Mouse (Mus musculus): Measurements from ENCODE around the gene Homer2. TPM values are rescaled to one million over a fixed set of nuclear protein-coding genes. Genes with fewer than 3 reads are reported as not detected.

The Homer2 gene
- total RNA-seq, 2 experiments from 2014 or later, result 68.1 to 77.5 TPM

DNA sequence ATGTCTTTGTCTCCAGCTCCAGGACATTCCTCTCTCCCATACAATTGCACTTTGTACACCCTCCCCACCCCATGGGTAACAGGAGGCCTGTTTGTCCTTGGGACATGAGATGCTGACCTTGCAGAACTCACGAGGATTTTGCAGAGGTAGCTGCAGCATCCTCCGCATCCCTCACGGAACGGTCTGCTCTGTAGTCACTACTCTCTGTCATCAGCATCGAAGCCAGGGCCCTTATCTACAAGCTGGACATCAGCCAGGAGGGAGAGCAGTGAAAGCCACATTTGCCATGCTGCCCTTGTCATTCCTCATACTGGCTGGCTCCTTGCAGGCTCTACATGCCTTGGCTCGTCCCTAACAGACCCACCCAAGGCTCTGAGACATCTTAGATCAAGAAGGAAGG lies 66.2 kb downstream of the Homer2 start:
- intact Hi-C loops (cut with DNase I), result no loop called here
- no peak for DNase-seq (ENCODE audit: extremely low spot score in 1 of 2, low spot score in 2 of 2)
- Histone ChIP-seq H3K4me3 (no peak overlapping the region), H3K27ac (no peak overlapping the region)
- no peak for TF ChIP-seq CTCF (IDR thresholded peaks at IDR 0.05)

GRCm38 (mm10) chr7:81632586-81632985 lies 74.7 kb downstream of the Homer2 start:
- Histone ChIP-seq H3K27ac (no peak overlapping the region), H3K4me3 (no peak overlapping the region)
- no peak for DNase-seq (ENCODE audit: extremely low spot score in 1 of 2, low spot score in 2 of 2)
- no peak for TF ChIP-seq CTCF (IDR thresholded peaks at IDR 0.05)
- intact Hi-C loops (cut with DNase I), result no loop called here

GRCm38 (mm10) chr7:81631261-81631660 lies 76.1 kb downstream of the Homer2 start:
- no peak for TF ChIP-seq CTCF (IDR thresholded peaks at IDR 0.05)
- intact Hi-C loops (cut with DNase I), result loop anchor here (2.0 kb wide), 1 partner anchor 68 kb away; no protein-coding TSS in a partner anchor
- Histone ChIP-seq H3K4me3 (no peak overlapping the region), H3K27ac (peak overlapping the region; percentile 61)
- no peak for DNase-seq (ENCODE audit: extremely low spot score in 1 of 2, low spot score in 2 of 2)

- intact Hi-C loops (cut with DNase I), result no loop called here
- no peak for DNase-seq (ENCODE audit: extremely low spot score in 1 of 2, low spot score in 2 of 2)
- Histone ChIP-seq H3K4me3 (no peak overlapping the region), H3K27ac (no peak overlapping the region)
- TF ChIP-seq CTCF (IDR thresholded peaks at IDR 0.05), result peak; percentile 58
Measured at GRCm38 (mm10) chr7:81626460-81626859, 80.9 kb downstream of the Homer2 start.

DNA sequence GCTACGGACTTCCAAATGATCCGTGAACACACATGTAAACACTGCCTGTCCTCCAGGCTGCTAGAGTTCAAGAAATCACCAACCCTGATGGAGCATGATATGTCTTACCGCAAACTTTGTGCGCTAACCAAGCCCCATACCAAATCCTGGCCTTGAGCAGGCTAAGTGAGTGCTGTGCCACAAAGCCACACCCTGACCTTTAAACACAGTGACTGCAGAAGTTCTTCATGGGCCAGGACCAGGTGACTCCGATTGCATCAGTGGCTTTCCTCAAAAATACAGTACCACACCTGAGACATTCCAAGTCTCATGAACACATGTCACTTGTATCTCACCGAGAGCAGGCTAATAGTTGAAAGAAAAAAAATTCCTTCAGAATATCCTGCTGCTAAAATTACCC lies 83.6 kb downstream of the Homer2 start:
- intact Hi-C loops (cut with DNase I), result no loop called here
- DNase-seq (ENCODE audit: extremely low spot score in 1 of 2, low spot score in 2 of 2), result no peak
- no peak overlapping the region for H3K4me3 ChIP-seq
- no peak overlapping the region for H3K27ac ChIP-seq
- no peak for TF ChIP-seq CTCF (IDR thresholded peaks at IDR 0.05)

GRCm38 (mm10) chr7:81622793-81623192 lies 84.5 kb downstream of the Homer2 start:
- Histone ChIP-seq H3K4me3 (no peak overlapping the region), H3K27ac (no peak overlapping the region)
- no peak for DNase-seq (ENCODE audit: extremely low spot score in 1 of 2, low spot score in 2 of 2)
- intact Hi-C loops (cut with DNase I), result no loop called here
- no peak for TF ChIP-seq CTCF (IDR thresholded peaks at IDR 0.05)

DNA sequence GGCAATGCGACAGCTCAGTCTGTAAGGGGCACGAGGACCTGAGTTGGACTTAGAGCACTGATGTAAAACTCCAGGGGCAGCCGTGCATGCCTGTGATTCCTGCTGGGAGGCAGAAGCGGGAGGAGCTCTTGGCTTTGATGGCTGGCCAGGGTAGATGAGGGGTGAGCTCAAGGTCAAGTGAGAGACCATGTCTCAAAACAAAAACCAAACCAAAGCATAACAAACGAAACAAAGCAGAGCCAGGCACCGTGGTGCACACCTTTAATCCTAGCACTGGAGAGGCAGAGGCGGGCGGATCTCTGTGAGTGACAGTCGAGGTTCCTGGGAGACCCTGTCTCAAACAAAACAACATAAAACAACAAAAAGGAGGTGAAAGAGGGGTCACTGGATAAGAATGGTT lies 92.3 kb downstream of the Homer2 start:
- Histone ChIP-seq H3K4me3 (no peak overlapping the region), H3K27ac (no peak overlapping the region)
- DNase-seq (ENCODE audit: extremely low spot score in 1 of 2, low spot score in 2 of 2), result no peak
- TF ChIP-seq CTCF (IDR thresholded peaks at IDR 0.05), result no peak
- intact Hi-C loops (cut with DNase I), result no loop called here

GRCm38 (mm10) chr7:81612856-81613635 lies 94.3 kb downstream of the Homer2 start:
- H3K4me3 ChIP-seq, result no peak overlapping the region
- intact Hi-C loops (cut with DNase I), result loop anchor here (5.0 kb wide), 1 partner anchor 149 kb away; the partner anchor contains the start of gene Ramac
- no peak overlapping the region for H3K27ac ChIP-seq
- no peak for TF ChIP-seq CTCF (IDR thresholded peaks at IDR 0.05)
- no peak for DNase-seq (ENCODE audit: extremely low spot score in 1 of 2, low spot score in 2 of 2)

DNA sequence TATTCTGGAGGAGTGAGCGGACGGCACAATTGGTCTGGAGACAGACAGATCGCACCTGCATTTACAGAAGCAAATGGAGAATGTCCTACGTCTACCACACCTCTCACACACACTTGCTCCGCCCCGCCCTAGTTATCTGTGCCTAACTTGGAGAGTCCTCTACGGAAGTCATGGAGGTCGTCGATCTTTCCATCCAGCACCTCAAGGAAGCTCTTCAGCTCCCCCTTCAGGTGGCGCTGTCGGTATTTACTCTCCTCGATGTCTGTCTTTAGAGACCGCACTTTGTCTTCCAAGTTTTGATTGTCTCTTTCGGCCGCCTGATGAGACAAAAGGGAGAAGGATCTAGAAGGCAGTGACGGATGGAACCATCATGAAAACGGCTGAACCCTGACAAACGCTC lies 97.2 kb downstream of the Homer2 start:
- DNase-seq (ENCODE audit: extremely low spot score in 1 of 2, low spot score in 2 of 2), result no peak
- Histone ChIP-seq H3K4me3 (no peak overlapping the region), H3K27ac (no peak overlapping the region)
- intact Hi-C loops (cut with DNase I), result loop anchor here (5.0 kb wide), 1 partner anchor 152 kb away; the partner anchor contains the start of gene Ramac
- TF ChIP-seq CTCF (IDR thresholded peaks at IDR 0.05), result peak; percentile 53

DNA sequence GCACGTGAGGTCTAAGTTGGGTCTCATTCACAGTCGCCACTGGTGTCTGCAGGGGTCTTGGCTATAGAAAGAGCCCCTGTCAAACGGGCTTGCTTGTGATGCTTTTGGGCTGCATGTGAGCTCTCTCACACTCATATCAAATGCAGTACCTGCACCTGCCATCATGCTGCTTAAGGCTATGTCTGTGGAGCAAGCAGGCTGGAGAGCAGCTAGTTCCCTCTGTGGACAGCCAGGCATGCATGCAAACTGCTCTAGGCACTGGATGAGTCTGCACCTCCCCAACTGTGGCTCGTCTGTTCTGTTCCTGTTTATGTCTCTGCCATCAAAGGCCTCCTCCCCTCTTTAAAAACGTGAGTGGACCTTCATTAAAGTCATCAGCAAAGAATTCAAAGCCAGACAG lies 100.9 kb downstream of the Homer2 start:
- intact Hi-C loops (cut with DNase I), result no loop called here
- peak; percentile 7 for TF ChIP-seq CTCF (IDR thresholded peaks at IDR 0.05)
- no peak for DNase-seq (ENCODE audit: extremely low spot score in 1 of 2, low spot score in 2 of 2)
- H3K4me3 ChIP-seq, result no peak overlapping the region
- H3K27ac ChIP-seq, result no peak overlapping the region

- H3K27ac ChIP-seq, result no peak overlapping the region
- intact Hi-C loops (cut with DNase I), result no loop called here
- DNase-seq (ENCODE audit: extremely low spot score in 1 of 2, low spot score in 2 of 2), result no peak
- H3K4me3 ChIP-seq, result no peak overlapping the region
- no peak for TF ChIP-seq CTCF (IDR thresholded peaks at IDR 0.05)
Measured at GRCm38 (mm10) chr7:81605489-81605888, 101.8 kb downstream of the Homer2 start.

DNA sequence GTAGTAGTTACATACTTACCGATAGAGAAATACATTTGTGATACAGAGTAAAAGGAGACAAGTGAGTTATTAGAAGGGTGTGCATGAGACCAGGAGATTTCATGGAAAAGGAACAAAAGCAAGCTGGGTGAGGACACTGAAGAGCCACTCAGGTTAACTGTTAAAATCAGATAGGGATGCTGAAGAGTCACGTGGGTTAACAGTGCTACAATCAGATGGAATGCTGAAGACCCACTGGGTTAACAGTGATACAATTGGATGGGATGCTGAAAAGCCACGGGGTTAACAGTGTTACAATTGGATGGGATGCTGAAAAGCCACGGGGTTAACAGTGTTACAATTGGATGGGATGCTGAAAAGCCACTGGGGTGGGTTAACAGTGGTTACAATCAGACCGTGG lies 102.3 kb downstream of the Homer2 start:
- no peak for DNase-seq (ENCODE audit: extremely low spot score in 1 of 2, low spot score in 2 of 2)
- no peak overlapping the region for H3K27ac ChIP-seq
- intact Hi-C loops (cut with DNase I), result no loop called here
- TF ChIP-seq CTCF (IDR thresholded peaks at IDR 0.05), result no peak
- H3K4me3 ChIP-seq, result no peak overlapping the region

All from left cerebral cortex, adult 2 months (tissue).